Mouse (Mus musculus) cortical plate, adult 2 months (tissue): Measurements from ENCODE around the gene Mettl7a1.
"Not testable (repeated sequence)": the region's sequence is repeated elsewhere in the genome, so short reads cannot be mapped to it uniquely, and the experiment has no call there.

Experiments
- CTCF ChIP-seq: fragments of 200-500 bp; IDR thresholded peaks from 2 replicates; pipeline ENCODE4 v1.5.1; 2011; ENCODE audit warnings: mild to moderate bottlenecking, control low read depth, low read length; ENCODE audit not compliant: insufficient read depth; ENCODE audit errors: extremely low read depth
- POLR2A ChIP-seq: fragments of 200-500 bp; IDR thresholded peaks from 2 replicates; pipeline ENCODE4 v1.6.1; 2011; ENCODE audit warnings: mild to moderate bottlenecking, low read length, control low read depth; ENCODE audit not compliant: insufficient read depth; ENCODE audit errors: extremely low read depth

DNA sequence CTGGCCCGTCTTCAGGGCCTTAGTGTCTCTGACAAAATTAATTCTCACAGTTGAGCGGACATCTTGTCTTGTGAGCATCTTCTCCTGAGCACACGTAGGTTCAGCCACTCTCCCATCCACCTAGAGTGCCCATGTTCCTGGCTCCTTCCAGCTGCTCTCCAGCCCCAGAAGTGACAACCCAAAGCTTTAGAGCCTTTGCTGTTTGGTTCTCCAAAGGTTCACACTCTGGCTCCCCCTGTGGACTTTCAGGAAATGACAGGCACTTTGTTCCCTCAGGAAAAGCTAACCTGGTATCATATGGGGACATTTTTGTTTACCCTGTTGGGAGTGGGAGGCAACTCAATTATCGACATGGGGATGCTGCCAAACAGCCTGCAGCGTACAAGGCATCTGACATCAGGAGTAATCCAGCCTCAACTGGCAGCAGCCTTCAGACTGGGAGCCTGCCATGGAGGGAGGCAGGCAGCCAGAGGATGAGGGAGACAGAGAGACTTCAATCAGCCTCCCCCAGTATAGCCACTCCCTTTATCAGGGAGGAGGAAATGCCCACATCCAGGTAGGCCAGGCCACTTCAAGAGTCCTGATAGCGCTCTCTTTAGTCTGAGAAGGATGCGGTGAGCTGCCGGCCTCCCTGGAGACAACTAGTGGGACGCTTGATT, 74.0 kb downstream of the Mettl7a1 start:
- TF ChIP-seq POLR2A, CTCF: not testable (repeated sequence)
